Mouse (Mus musculus): ENCODE data around the gene Zfp626. TPM values are rescaled to one million over a fixed set of nuclear protein-coding genes. Genes with fewer than 3 reads are reported as not detected.

The Zfp626 gene
- polyA plus RNA-seq, 1 experiment from 2014 or later = 1.9 TPM

Other genes starting within 250 kb of the Zfp626 start
- gene Akt2, start 215.6 kb upstream of the Zfp626 start, polyA plus RNA-seq (2016; fragmentation: Nextera tagmentation; extraction: Ambion mirVana) = 95.3 and 101 TPM in 2 replicates
- gene Ttc9b, start 153.3 kb upstream of the Zfp626 start, polyA plus RNA-seq (2016; fragmentation: Nextera tagmentation; extraction: Ambion mirVana) = 1.6 and 1.9 TPM in 2 replicates
- 9.0 and 9.2 TPM in 2 replicates for gene Map3k10, start 132.6 kb upstream of the Zfp626 start, polyA plus RNA-seq (2016; fragmentation: Nextera tagmentation; extraction: Ambion mirVana)
- gene Zfp607b, start 117.9 kb upstream of the Zfp626 start, polyA plus RNA-seq (2016; fragmentation: Nextera tagmentation; extraction: Ambion mirVana) = 4.9 and 5.0 TPM in 2 replicates
- 57.1 and 58.6 TPM in 2 replicates for gene Zfp60, start 75.8 kb upstream of the Zfp626 start, polyA plus RNA-seq (2016; fragmentation: Nextera tagmentation; extraction: Ambion mirVana)
- 10.1 and 10.2 TPM in 2 replicates for gene Zfp59, start 31.4 kb downstream of the Zfp626 start, polyA plus RNA-seq (2016; fragmentation: Nextera tagmentation; extraction: Ambion mirVana)
- gene Zfp607a, start 50.3 kb downstream of the Zfp626 start, polyA plus RNA-seq (2016; fragmentation: Nextera tagmentation; extraction: Ambion mirVana) = 3.6 and 3.9 TPM in 2 replicates
- gene Zfp974, start 122.3 kb downstream of the Zfp626 start, polyA plus RNA-seq (2016; fragmentation: Nextera tagmentation; extraction: Ambion mirVana) = 9.8 and 10.9 TPM in 2 replicates
- 21.5 and 22.2 TPM in 2 replicates for gene Zfp780b, start 172.0 kb downstream of the Zfp626 start, polyA plus RNA-seq (2016; fragmentation: Nextera tagmentation; extraction: Ambion mirVana)
- 8.4 and 10.5 TPM in 2 replicates for gene Zfp850, start 206.9 kb downstream of the Zfp626 start, polyA plus RNA-seq (2016; fragmentation: Nextera tagmentation; extraction: Ambion mirVana)
- 416 and 431 TPM in 2 replicates for gene Psmc4, start 242.9 kb downstream of the Zfp626 start, polyA plus RNA-seq (2016; fragmentation: Nextera tagmentation; extraction: Ambion mirVana)